9 mouse cellular contexts compared by ENCODE assay signal in the genomic region with DNA sequence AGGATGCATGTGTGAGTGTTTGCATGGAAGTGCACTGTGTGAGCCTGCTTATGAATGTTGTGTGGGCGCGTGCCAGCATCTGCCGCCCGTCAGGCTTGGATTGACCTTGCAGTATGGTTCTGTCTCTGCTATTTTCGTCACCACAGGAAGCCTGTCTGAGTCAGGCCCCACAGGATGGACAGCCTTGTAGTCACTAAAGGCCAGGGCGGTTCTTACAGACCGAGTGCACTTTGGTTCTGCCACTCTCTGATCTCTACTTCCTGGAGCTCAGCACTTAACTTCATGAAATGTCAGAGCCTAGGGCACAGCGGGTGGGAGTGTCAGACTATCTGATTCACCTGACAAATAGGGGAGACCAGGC. TPM values are rescaled to one million over a fixed set of nuclear protein-coding genes. Genes with fewer than 3 reads are reported as not detected.
DNase-seq lines count a peak whose midpoint lies in the region; ATAC-seq lines count a peak whose summit lies in the region.
"Had no signal": no experiment of that assay in that cellular context is flagged by ENCODE, and none has a peak within 500 bp of the region (broad histone marks: within the 10 kb centered on the region; RNA-seq: fewer than 3 reads in every experiment).

No protein-coding gene starts in this region.

- no peaks in the 10 kb centered on the region for H3K27me3 ChIP-seq in forebrain, embryonic 13.5 days
- H3K27me3 ChIP-seq in hindbrain, embryonic 13.5 days, result no peaks in the 10 kb centered on the region
- no peaks in the 10 kb centered on the region for H3K27me3 ChIP-seq in limb, embryonic 13.5 days
- no peaks in the 10 kb centered on the region for H3K27me3 ChIP-seq in midbrain, embryonic 13.5 days
- H3K27me3 ChIP-seq: Patski had no signal

- H3K4me1 ChIP-seq in forebrain, embryonic 13.5 days, result peaks cover 36% of the 10 kb centered on the region
- peaks cover 37% of the 10 kb centered on the region for H3K4me1 ChIP-seq in hindbrain, embryonic 13.5 days (replicated peaks)
- peaks cover 29% of the 10 kb centered on the region for H3K4me1 ChIP-seq in limb, embryonic 13.5 days
- peaks cover 39% of the 10 kb centered on the region for H3K4me1 ChIP-seq in midbrain, embryonic 13.5 days (replicated peaks)

- WGBS in forebrain, embryonic 13.5 days, result 41% methylated on average over 8 of the region's 8 CpGs
- WGBS in hindbrain, embryonic 13.5 days, result 41% methylated on average over 8 of the region's 8 CpGs
- WGBS in limb, embryonic 13.5 days, result 17% methylated on average over 8 of the region's 8 CpGs
- 50% methylated on average over 8 of the region's 8 CpGs for WGBS in midbrain, embryonic 13.5 days

- H3K36me3 ChIP-seq in forebrain, embryonic 13.5 days (ENCODE audit: poor library complexity, severe bottlenecking), result no peaks in the 10 kb centered on the region
- no peaks in the 10 kb centered on the region for H3K36me3 ChIP-seq in hindbrain, embryonic 13.5 days
- H3K36me3 ChIP-seq in limb, embryonic 13.5 days, result no peaks in the 10 kb centered on the region
- H3K36me3 ChIP-seq in midbrain, embryonic 13.5 days, result no peaks in the 10 kb centered on the region

- H3K9ac ChIP-seq in forebrain, embryonic 13.5 days, result peak overlapping the region; percentile 40
- peak overlapping the region; percentile 58 for H3K9ac ChIP-seq in hindbrain, embryonic 13.5 days
- H3K9ac ChIP-seq in limb, embryonic 13.5 days, result peak overlapping the region; percentile 55
- H3K9ac ChIP-seq in midbrain, embryonic 13.5 days (replicated peaks), result peak overlapping the region; percentile 51; the same call in 1 of the 2 replicates

- no peak overlapping the region for H3K4me3 ChIP-seq in forebrain, embryonic 13.5 days
- H3K4me3 ChIP-seq in hindbrain, embryonic 13.5 days, result no peak overlapping the region
- H3K4me3 ChIP-seq in limb, embryonic 13.5 days, result no peak overlapping the region
- no peak overlapping the region for H3K4me3 ChIP-seq in midbrain, embryonic 13.5 days (replicated peaks)

- H3K9me3 ChIP-seq in forebrain, embryonic 13.5 days (replicated peaks), result no peaks in the 10 kb centered on the region
- no peaks in the 10 kb centered on the region for H3K9me3 ChIP-seq in hindbrain, embryonic 13.5 days
- no peaks in the 10 kb centered on the region for H3K9me3 ChIP-seq in limb, embryonic 13.5 days
- no peaks in the 10 kb centered on the region for H3K9me3 ChIP-seq in midbrain, embryonic 13.5 days

- peak; percentile 64 for DNase-seq in layer of hippocampus, adult 9-11 months
- no peak for DNase-seq in layer of hippocampus, postnatal 36 days
- DNase-seq in adrenal gland, adult 8-10 months, result peak; percentile 87
- no peak for DNase-seq in embryo, embryonic 10.5 days (ENCODE audit: low spot score)

- H3K27ac ChIP-seq in forebrain, embryonic 13.5 days, result peak overlapping the region; percentile 92
- peak overlapping the region; percentile 86 for H3K27ac ChIP-seq in hindbrain, embryonic 13.5 days
- peak overlapping the region; percentile 90 for H3K27ac ChIP-seq in limb, embryonic 13.5 days
- H3K27ac ChIP-seq in midbrain, embryonic 13.5 days, result peak overlapping the region; percentile 87

- H3K4me2 ChIP-seq in forebrain, embryonic 13.5 days, result 0 out of 2 replicates have a peak overlapping the region, but pooled peaks have one; percentile 34
- H3K4me2 ChIP-seq in hindbrain, embryonic 13.5 days, result no peak overlapping the region; the same call in 1 of the 2 replicates
- peak overlapping the region; percentile 31 for H3K4me2 ChIP-seq in limb, embryonic 13.5 days (replicated peaks)
- peak overlapping the region; percentile 41 for H3K4me2 ChIP-seq in midbrain, embryonic 13.5 days (replicated peaks)

- no peak for ATAC-seq in forebrain, embryonic 13.5 days
- ATAC-seq in hindbrain, embryonic 13.5 days (ENCODE audit: low FRiP score), result no peak
- no peak for ATAC-seq in limb, embryonic 13.5 days (ENCODE audit: low FRiP score, low read depth)
- ATAC-seq in midbrain, embryonic 13.5 days, result no peak

RNA-seq across cellular contexts. Expression of a gene that starts 0.4 kb away (rescaled TPM):
- 1 to 10 TPM; 4.6 to 4.9 TPM for total RNA-seq in layer of hippocampus, postnatal 36 days (2021)
- 10 to 100 TPM; 16.2 to 44.2 (median 33.1) TPM for total RNA-seq in adrenal gland, adult 8-10 months (2022)
- 5.1 and 6.1 TPM in 2 replicates for polyA plus RNA-seq in forebrain, embryonic 13.5 days (2015; fragmentation: Nextera tagmentation; extraction: Ambion mirVana)
- 5.9 and 6.1 TPM in 2 replicates for polyA plus RNA-seq in hindbrain, embryonic 13.5 days (2015; fragmentation: Nextera tagmentation; extraction: Ambion mirVana)
- polyA plus RNA-seq in limb, embryonic 13.5 days (2015; fragmentation: Nextera tagmentation; extraction: Ambion mirVana), result 7.0 and 7.1 TPM in 2 replicates
- polyA plus RNA-seq in midbrain, embryonic 13.5 days (2015; fragmentation: Nextera tagmentation; extraction: Ambion mirVana), result 4.8 and 5.6 TPM in 2 replicates

RNA-seq across cellular contexts. Expression of a gene that starts 54.6 kb away (rescaled TPM):
- 1 to 10 TPM; 3.1 to 4.4 TPM for total RNA-seq in layer of hippocampus, postnatal 36 days (2021)
- total RNA-seq in adrenal gland, adult 8-10 months (2022), result 1 to 10 TPM in 3 of 4 experiments, under 1 TPM in 1; 0.84 to 4.0 (median 2.4) TPM
- polyA plus RNA-seq in forebrain, embryonic 13.5 days (2015; fragmentation: Nextera tagmentation; extraction: Ambion mirVana), result 13.2 and 16.0 TPM in 2 replicates
- polyA plus RNA-seq in hindbrain, embryonic 13.5 days (2015; fragmentation: Nextera tagmentation; extraction: Ambion mirVana), result 13.8 and 15.5 TPM in 2 replicates
- 1.2 and 2.1 TPM in 2 replicates for polyA plus RNA-seq in limb, embryonic 13.5 days (2015; fragmentation: Nextera tagmentation; extraction: Ambion mirVana)
- 23.5 and 25.2 TPM in 2 replicates for polyA plus RNA-seq in midbrain, embryonic 13.5 days (2015; fragmentation: Nextera tagmentation; extraction: Ambion mirVana)
- polyA plus RNA-seq: Patski had no signal

Comparison
In these comparisons a context has a peak if more than half of its experiments do, and no peak if none do; other contexts are left out.
1. DNase-seq: peak in layer of hippocampus, adult 9-11 months (single experiment) and adrenal gland, adult 8-10 months (single experiment); none in layer of hippocampus, postnatal 36 days (0 of 2) and embryo, embryonic 10.5 days (single experiment).
2. Peak in every context shown above with its lines, with median percentiles within 50 percentile points of each other: H3K27ac ChIP-seq and H3K9ac ChIP-seq.